ENCODE assay signal across 15 mouse cellular contexts in the genomic region with DNA sequence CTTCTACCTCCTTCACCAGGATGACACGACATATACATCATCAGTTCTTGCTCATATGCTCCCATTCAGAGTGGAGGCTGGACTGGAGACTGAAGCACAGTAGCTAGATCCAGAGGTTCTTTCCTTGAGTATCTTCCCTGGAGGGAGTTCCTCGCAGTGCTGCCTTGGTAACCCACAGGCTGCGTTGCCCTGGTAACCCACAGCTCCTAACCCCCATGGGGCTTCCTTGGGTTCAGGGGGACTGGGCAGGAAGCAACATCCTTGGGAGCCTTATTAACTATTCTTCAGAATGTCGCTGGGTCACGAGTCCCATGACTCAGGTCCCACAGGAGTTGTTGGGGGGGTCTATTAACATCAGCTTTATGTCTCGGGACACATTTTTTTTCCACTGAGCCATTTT. TPM values are rescaled to one million over a fixed set of nuclear protein-coding genes. Genes with fewer than 3 reads are reported as not detected.
DNase-seq lines count a peak whose midpoint lies in the region; ATAC-seq and TF ChIP-seq lines count a peak whose summit lies in the region.
"Had no signal": no experiment of that assay in that cellular context is flagged by ENCODE, and none has a peak within 500 bp of the region (broad histone marks: within the 10 kb centered on the region; RNA-seq: fewer than 3 reads in every experiment).

No protein-coding gene starts in this region.

- no peak overlapping the region for H3K4me2 ChIP-seq in midbrain, embryonic 11.5 days
- no peak overlapping the region for H3K4me2 ChIP-seq in midbrain, postnatal 0 days (ENCODE audit: low read depth, low read length, poor library complexity, severe bottlenecking)
- H3K4me2 ChIP-seq in intestine, postnatal 0 days (replicated peaks; ENCODE audit: low read depth): no peak overlapping the region
- H3K4me2 ChIP-seq: forebrain, embryonic 13.5 days; liver, embryonic 13.5 days had no signal

- intact Hi-C loops in gastrocnemius, adult 2 months (cut with DNase I): no loop called here
- intact Hi-C loops in heart, postnatal 14 days (cut with DNase I): loop anchor here (5.0 kb wide), 1 partner anchor 52 kb away; no protein-coding TSS in a partner anchor

- no peak overlapping the region for H3K9ac ChIP-seq in midbrain, embryonic 11.5 days (ENCODE audit: low read length)
- no peak overlapping the region for H3K9ac ChIP-seq in midbrain, postnatal 0 days (replicated peaks; ENCODE audit: low read length, poor library complexity, severe bottlenecking)
- no peak overlapping the region for H3K9ac ChIP-seq in intestine, postnatal 0 days (ENCODE audit: low read depth, low read length)
- H3K9ac ChIP-seq: forebrain, embryonic 13.5 days; liver, embryonic 13.5 days had no signal

- no peak overlapping the region for H3K4me3 ChIP-seq in gastrocnemius, adult 2 months
- H3K4me3 ChIP-seq in midbrain, embryonic 11.5 days (ENCODE audit: low read depth, low read length): no peak overlapping the region
- no peak overlapping the region for H3K4me3 ChIP-seq in midbrain, postnatal 0 days (ENCODE audit: low read depth, low read length)
- no peak overlapping the region for H3K4me3 ChIP-seq in intestine, postnatal 0 days (ENCODE audit: low read depth, low read length)
- H3K4me3 ChIP-seq: forebrain, embryonic 13.5 days; liver, embryonic 13.5 days had no signal

- WGBS in midbrain, embryonic 11.5 days: 48% methylated on average over 6 of the region's 6 CpGs
- WGBS in midbrain, postnatal 0 days: 48% methylated on average over 6 of the region's 6 CpGs
- 79% methylated on average over 6 of the region's 6 CpGs for WGBS in intestine, postnatal 0 days

- peaks cover 4% of the 10 kb centered on the region; the same call in 1 of the 2 replicates for H3K4me1 ChIP-seq in midbrain, embryonic 11.5 days (ENCODE audit: control insufficient read depth, insufficient read depth, low read length)
- H3K4me1 ChIP-seq in midbrain, postnatal 0 days (ENCODE audit: insufficient read depth, low read length): peaks cover 6% of the 10 kb centered on the region
- H3K4me1 ChIP-seq in intestine, postnatal 0 days (replicated peaks; ENCODE audit: control insufficient read depth, insufficient read depth, low read length): no peaks in the 10 kb centered on the region
- H3K4me1 ChIP-seq: forebrain, embryonic 13.5 days; liver, embryonic 13.5 days had no signal

- peak; percentile 46 for DNase-seq in gastrocnemius, adult 2 months
- no peak for DNase-seq in gastrocnemius, postnatal 10 days
- DNase-seq in midbrain, embryonic 11.5 days (ENCODE audit: low spot score, missing footprints): no peak
- no peak for DNase-seq in midbrain, postnatal 0 days (ENCODE audit: low spot score)
- peak; percentile 50 for DNase-seq in heart, postnatal 14 days
- DNase-seq in skeletal muscle tissue, adult 2 months (ENCODE audit: low read depth, low spot score): peak; percentile 46
- no peak for DNase-seq in adrenal gland, postnatal 36 days
- DNase-seq: B cell, adult 2 months; cerebellum, adult 11 months; kidney, postnatal 14 days; left cerebral cortex, postnatal 4 days; liver, embryonic 13.5 days had no signal

- H3K27ac ChIP-seq in gastrocnemius, adult 2 months: no peak overlapping the region
- H3K27ac ChIP-seq in midbrain, embryonic 11.5 days (ENCODE audit: low read depth, low read length): no peak overlapping the region
- no peak overlapping the region for H3K27ac ChIP-seq in midbrain, postnatal 0 days (ENCODE audit: low read depth, low read length)
- H3K27ac ChIP-seq in intestine, postnatal 0 days (ENCODE audit: low read depth, low read length): no peak overlapping the region
- H3K27ac ChIP-seq: forebrain, embryonic 13.5 days; liver, embryonic 13.5 days had no signal

- H3K27me3 ChIP-seq in midbrain, embryonic 11.5 days (ENCODE audit: control insufficient read depth, insufficient read depth, low read length): no peaks in the 10 kb centered on the region
- H3K27me3 ChIP-seq in midbrain, postnatal 0 days (ENCODE audit: insufficient read depth, low read length): no peaks in the 10 kb centered on the region
- no peaks in the 10 kb centered on the region for H3K27me3 ChIP-seq in intestine, postnatal 0 days (replicated peaks; ENCODE audit: control insufficient read depth, insufficient read depth, low read length)
- H3K27me3 ChIP-seq: forebrain, embryonic 13.5 days; liver, embryonic 13.5 days had no signal

- TF ChIP-seq CTCF in gastrocnemius, adult 2 months (IDR thresholded peaks at IDR 0.05): no peak
- TF ChIP-seq CTCF in midbrain, postnatal 0 days (IDR thresholded peaks at IDR 0.05): no peak
- no peak for TF ChIP-seq CTCF in intestine, postnatal 0 days (IDR thresholded peaks at IDR 0.05; ENCODE audit: low read depth)

- H3K9me3 ChIP-seq in midbrain, embryonic 11.5 days (ENCODE audit: control insufficient read depth, low read length): no peaks in the 10 kb centered on the region
- no peaks in the 10 kb centered on the region for H3K9me3 ChIP-seq in midbrain, postnatal 0 days (ENCODE audit: low read length)
- no peaks in the 10 kb centered on the region for H3K9me3 ChIP-seq in intestine, postnatal 0 days (ENCODE audit: control insufficient read depth)
- H3K9me3 ChIP-seq: forebrain, embryonic 13.5 days; liver, embryonic 13.5 days had no signal

- no peaks in the 10 kb centered on the region for H3K36me3 ChIP-seq in midbrain, embryonic 11.5 days (ENCODE audit: control insufficient read depth, insufficient read depth, low read length)
- H3K36me3 ChIP-seq in midbrain, postnatal 0 days (ENCODE audit: insufficient read depth, low read length): no peaks in the 10 kb centered on the region
- no peaks in the 10 kb centered on the region for H3K36me3 ChIP-seq in intestine, postnatal 0 days (ENCODE audit: control insufficient read depth, insufficient read depth)
- H3K36me3 ChIP-seq: liver, embryonic 13.5 days had no signal

- ATAC-seq in midbrain, embryonic 11.5 days (ENCODE audit: low FRiP score): peak; percentile 70
- no peak for ATAC-seq in midbrain, postnatal 0 days (ENCODE audit: low FRiP score)
- no peak for ATAC-seq in intestine, postnatal 0 days
- ATAC-seq: forebrain, embryonic 13.5 days had no signal

RNA-seq across cellular contexts. Expression of a gene that starts 13.8 kb away (rescaled TPM):
- total RNA-seq in gastrocnemius, adult 2 months (2021): under 1 TPM; 0.41 to 0.50 TPM
- 1 to 10 TPM; 1.2 to 1.4 TPM for total RNA-seq in gastrocnemius, postnatal 10 days (2021)
- polyA plus RNA-seq in midbrain, embryonic 11.5 days (2014; fragmentation: Nextera tagmentation; extraction: Ambion mirVana): 0.18 and 0.28 TPM in 2 replicates
- 10.5 and 10.7 TPM in 2 replicates for total RNA-seq in midbrain, postnatal 0 days (2014; rRNA removed)
- 6.5 and 7.4 TPM in 2 replicates for polyA plus RNA-seq in midbrain, postnatal 0 days (2015; fragmentation: Nextera tagmentation; extraction: Ambion mirVana)
- total RNA-seq in heart, postnatal 14 days (2021): under 1 TPM; 0.32 to 0.43 TPM
- total RNA-seq in adrenal gland, postnatal 36 days (2021): under 1 TPM; 0.73 to 0.86 TPM
- 1.1 and 1.4 TPM in 2 replicates for polyA plus RNA-seq in intestine, postnatal 0 days (2015; fragmentation: Nextera tagmentation; extraction: Ambion mirVana)
- total RNA-seq: megakaryocyte-erythroid progenitor cell, adult 5-6 weeks had no signal
- polyA plus RNA-seq: liver, embryonic 13.5 days had no signal

Comparison
In these comparisons a context has a peak if more than half of its experiments do, and no peak if none do; other contexts are left out.
1. DNase-seq: peak in gastrocnemius, adult 2 months (single experiment), heart, postnatal 14 days (2 of 2) and skeletal muscle tissue, adult 2 months (single experiment); none in gastrocnemius, postnatal 10 days (single experiment), midbrain, embryonic 11.5 days (single experiment), midbrain, postnatal 0 days (single experiment) and adrenal gland, postnatal 36 days (0 of 2).